Mouse (Mus musculus) layer of hippocampus, adult 8-10 months (tissue): ENCODE measurements around the gene 1700013F07Rik. TPM values are rescaled to one million over a fixed set of nuclear protein-coding genes. Genes with fewer than 3 reads are reported as not detected.
"Not testable (repeated sequence)": the region's sequence is repeated elsewhere in the genome, so short reads cannot be mapped to it uniquely, and the experiment has no call there.

Experiments used
- DNase-seq, 2 experiments: peaks; one replicate each; pipeline ENCODE4 v3.0.0; 2022; ENCODE audit warnings: low spot score in 2 of 2
- total RNA-seq, 4 experiments: library from RNA; stranded (reverse); gene quantifications; 2 replicates each; pipeline ENCODE4 v1.2.4; 2022

1700013F07Rik gene
- total RNA-seq, 4 experiments from 2014 or later: 1.4 to 3.5 (median 2.3) TPM

- DNase-seq: no peak
Measured at GRCm38 (mm10) chr3:108542299-108542698, 8.3 kb downstream of the 1700013F07Rik start.

DNA sequence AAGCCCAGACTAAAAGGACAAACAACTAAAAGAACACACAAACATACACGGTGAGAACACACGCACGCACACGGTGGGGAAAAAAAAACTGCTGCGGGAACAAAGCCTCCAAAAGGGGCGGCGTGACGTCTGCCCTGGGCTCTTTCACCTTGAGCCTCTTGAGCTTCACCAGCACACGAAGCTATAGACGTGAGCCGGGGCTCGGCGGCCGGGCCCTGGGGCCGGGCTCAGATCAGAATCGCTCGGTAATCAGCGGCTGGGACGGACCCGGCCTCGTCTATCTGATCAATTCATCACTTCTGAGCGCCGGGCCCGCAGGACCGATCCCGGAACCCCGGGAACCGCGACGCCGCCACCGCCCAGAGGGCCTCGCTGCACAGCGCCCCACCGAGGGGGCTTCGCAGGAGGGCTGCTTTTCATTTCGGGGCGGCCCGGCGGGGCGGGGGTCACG lies 20.2 kb downstream of the 1700013F07Rik start:
- DNase-seq: peak in 1 of 2 experiments; percentile 42

- DNase-seq: peak; percentile 93 to 95
Measured at GRCm38 (mm10) chr3:108554587-108555312, 20.8 kb downstream of the 1700013F07Rik start.

GRCm38 (mm10) chr3:108557888-108558287 lies 23.9 kb downstream of the 1700013F07Rik start:
- DNase-seq: no peak

DNA sequence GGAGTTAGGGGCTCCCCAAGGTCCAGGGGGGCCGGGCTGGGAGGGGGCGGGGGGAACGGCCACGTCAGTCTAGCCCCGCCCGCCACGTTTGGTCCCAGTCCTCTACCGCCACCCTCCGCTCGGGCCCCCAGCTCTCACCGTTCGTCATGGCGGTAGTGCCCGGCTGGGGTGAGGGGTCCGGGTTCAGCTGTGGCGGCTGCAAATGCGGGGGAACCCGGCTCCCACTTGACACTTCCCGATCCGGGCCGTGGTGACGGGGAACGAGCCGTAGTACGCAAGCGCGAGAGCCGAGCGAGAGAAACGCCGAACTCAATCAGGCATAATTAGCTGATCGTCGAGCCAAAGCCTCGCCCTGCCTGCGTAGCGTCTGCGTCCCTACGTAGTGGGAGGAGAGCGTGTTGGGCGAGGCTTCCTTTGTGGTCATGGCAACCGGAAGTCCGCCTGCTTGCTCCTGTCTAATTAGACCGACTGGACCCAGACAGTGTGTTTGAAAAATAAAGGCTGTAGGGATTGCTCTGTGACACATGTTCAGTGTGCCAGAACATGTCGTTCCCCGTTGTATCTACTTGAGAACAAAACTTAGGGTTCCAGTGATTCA lies 28.3 kb downstream of the 1700013F07Rik start, which contains the start of gene Tmem167b:
Gene Tmem167b (minus strand): TSS at position 334 of the 598 bp plus-strand sequence.
- DNase-seq: peak; percentile 97 to 98

DNA sequence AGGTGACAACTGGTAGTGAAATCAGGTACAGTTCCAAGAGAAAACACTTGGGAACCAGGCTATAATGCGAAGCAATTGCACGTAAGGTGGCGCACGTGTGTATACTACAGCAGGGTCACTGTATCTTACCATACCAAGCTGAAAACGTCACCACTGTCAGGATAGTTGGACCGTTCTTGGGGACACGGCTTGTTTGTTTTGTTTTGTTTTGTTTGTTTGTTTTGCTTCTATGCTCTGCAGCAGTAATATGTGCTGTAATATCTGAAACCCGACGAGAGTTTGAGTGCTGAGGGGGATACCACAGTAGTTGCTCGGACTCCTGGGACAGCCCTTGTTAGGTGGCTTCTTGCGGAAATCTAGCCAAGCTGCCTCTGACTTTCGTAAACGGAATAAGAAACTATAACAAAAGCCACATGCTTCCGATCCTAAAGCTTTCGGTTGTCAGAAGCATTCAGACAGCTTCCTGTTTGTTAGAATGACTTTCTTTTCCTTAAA lies 28.9 kb downstream of the 1700013F07Rik start:
- no peak for DNase-seq

GRCm38 (mm10) chr3:108563309-108563708 lies 29.4 kb downstream of the 1700013F07Rik start:
- DNase-seq: peak; percentile 66 to 85

- DNase-seq: peak; percentile 38 to 69
Measured at GRCm38 (mm10) chr3:108567990-108568877, 34.3 kb downstream of the 1700013F07Rik start.

DNA sequence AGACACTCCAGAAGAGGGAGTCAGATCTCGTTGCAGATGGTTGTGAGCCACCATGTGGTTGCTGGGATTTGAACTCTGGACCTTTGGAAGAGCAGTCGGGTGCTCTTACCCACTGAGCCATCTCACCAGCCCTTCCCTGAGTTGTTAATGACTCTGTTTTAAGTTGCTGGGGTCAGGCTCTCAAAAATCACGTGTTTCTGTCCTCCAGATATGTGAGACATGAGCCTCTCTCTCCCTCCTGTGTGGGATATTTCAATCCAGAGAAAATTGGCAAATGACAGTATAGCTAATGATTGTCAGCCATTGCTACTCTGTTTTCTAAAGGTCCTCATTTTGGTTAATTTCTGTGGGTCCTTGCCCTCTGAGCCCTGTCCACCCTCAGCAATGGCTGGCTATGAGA lies 35.7 kb downstream of the 1700013F07Rik start:
- DNase-seq: not testable (repeated sequence)

GRCm38 (mm10) chr3:108570813-108571212 lies 36.9 kb downstream of the 1700013F07Rik start:
- no peak for DNase-seq

GRCm38 (mm10) chr3:108571443-108572294 lies 37.7 kb downstream of the 1700013F07Rik start, which contains the start of gene Taf13:
Gene Taf13 (plus strand): TSS chr3:108571698.
- peak; percentile 95 to 98 for DNase-seq

DNA sequence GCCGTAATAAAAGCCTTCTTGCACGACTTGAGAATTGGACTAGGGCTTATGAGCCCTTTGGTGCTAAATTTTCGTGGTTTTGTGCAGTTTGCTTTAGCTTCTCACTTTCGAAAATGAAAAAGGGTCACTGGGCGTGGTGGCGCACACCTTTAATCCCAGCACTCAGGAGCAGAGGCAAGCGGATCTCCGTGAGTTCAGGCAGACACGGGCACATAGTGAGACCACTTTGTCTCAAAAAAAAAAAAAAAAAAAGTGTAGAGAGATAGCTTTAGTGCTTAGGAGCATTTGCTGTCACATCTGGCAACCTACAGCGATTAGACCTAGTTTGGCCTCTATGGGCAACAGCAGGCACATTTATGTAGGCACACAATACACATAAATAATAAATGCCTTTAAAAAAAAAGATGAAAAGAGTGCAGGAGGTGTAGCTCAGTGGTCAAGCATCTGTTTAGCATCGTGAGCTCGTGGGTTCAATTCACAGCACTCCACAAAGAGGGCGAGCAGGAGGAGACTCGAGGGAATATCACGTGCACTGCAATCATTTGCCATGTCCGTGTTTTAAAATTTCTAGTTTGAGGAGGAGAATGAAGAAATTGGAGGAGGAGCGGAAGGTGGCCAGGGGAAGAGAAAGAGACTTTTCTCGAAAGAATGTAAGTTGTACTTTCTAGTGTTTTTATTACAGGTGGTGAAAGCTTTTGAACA lies 38.5 kb downstream of the 1700013F07Rik start:
- no peak for DNase-seq

DNA sequence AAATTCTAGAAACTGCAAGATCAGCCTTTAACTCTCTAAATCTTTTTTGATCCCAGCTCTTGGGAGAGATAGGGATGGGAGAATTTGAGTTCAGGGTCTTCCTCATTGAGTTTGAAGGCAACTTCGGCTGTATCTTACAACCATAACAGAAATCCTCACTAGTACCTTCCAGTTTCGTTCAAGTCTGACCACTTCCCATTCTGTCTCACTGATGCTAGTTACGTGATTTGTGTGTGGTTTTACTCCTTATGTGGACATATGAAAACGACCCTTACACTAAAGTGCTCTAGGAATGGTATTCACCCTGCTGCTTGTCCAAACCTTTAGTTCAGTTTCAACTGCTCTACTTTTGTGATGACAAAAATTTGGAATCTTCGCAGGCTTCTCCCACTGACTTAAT lies 40.1 kb downstream of the 1700013F07Rik start:
- DNase-seq: no peak

- DNase-seq: no peak
Measured at GRCm38 (mm10) chr3:108584580-108584979, 50.6 kb downstream of the 1700013F07Rik start.

- DNase-seq: no peak
Measured at GRCm38 (mm10) chr3:108588446-108588845, 54.5 kb downstream of the 1700013F07Rik start.

DNA sequence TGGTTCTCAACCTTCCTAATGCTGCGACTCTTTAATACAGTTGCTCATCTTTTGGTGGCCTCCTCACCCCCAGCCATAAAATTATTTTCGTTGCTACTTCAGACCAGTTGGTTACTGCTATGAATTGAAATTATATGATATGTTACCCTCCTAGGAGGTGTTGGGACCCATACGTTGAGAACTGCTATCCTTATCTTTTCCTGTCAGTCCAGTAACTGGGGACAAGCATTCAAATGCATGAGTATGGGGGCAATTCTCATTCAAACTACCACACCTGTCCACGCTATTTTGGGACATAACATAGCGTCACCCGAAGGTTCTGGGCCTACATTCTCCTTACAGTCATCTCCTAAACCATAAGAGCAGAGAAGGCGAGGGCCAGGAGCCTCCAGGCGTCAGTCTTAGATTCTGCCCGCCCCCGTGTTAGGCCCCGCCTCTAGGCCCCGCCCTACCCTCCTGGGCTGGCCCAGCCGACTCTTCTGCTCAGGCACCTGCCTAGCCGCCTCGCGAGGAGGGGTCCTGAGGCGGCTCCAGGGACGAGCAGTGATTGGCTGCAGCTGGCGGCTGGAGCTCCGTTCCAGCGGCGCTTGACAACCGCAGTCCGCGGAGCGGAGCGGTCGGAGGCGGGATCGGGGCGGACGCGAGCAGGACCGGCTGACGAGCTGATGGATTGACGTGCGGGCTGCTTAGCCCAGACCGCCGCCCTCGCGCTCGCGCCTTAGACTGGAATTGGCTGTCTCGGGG lies 57.0 kb downstream of the 1700013F07Rik start, which contains the start of gene Wdr47:
Gene Wdr47 (plus strand): TSS at position 494 of the 744 bp plus-strand sequence.
- DNase-seq: peak; percentile 94 to 96

GRCm38 (mm10) chr3:108591530-108592522 lies 57.9 kb downstream of the 1700013F07Rik start:
- no peak for DNase-seq
